Mouse (Mus musculus) megakaryocyte, embryonic 14.5 days (primary cell): ENCODE measurements at regions not wholly inside any gene's neighbourhood (a gene's known extent, or its start where the extent isn't known, plus 50 kb on each side); places are given as distances from the start of the nearest gene placed in this dataset.

Source experiments
- FLI1 ChIP-seq: IDR thresholded peaks from 2 replicates; pipeline ENCODE4 v1.6.1; 2012; ENCODE audit warnings: low read length, inconsistent platforms, mixed read lengths
- GATA1 ChIP-seq: IDR thresholded peaks from 3 replicates; pipeline ENCODE4 v1.6.1; 2012; ENCODE audit warnings: mixed read lengths, low read length, inconsistent platforms, borderline replicate concordance

DNA sequence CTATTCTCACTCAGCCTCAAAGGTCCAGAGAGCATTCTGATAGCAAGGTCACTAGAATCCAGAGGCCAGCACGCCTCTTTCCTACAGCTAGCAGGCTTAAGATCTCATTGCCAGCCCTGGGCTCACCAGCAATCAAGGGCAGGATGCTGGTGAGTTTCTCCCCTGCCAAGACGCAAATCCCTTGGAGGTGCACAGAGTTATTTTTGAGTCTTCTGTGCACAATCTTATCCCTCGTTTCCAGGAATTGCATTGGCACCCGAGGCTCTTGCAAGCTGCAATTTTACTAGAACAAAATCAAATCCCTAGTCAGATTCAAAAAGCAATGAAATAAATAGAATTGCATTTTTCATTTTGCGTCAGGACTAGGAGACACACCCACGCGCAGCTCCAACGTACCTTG, 205.2 kb upstream of the Nlrp1b start:
- TF ChIP-seq GATA1 (no peak), FLI1 (no peak)
